Mouse (Mus musculus): ENCODE data around the gene Cnih1. TPM values are rescaled to one million over a fixed set of nuclear protein-coding genes. Genes with fewer than 3 reads are reported as not detected.

The Cnih1 gene
- polyA plus RNA-seq, 1 experiment from 2014 or later, result 80.0 TPM

Other genes with a start within 250 kb of the Cnih1 start
- gene Cdkn3, start 27.9 kb downstream of the Cnih1 start, polyA plus RNA-seq (2015; fragmentation: Nextera tagmentation; extraction: Ambion mirVana), result 91.3 and 108 TPM in 2 replicates
- 22.4 and 23.9 TPM in 2 replicates for gene Gmfb, start 33.8 kb upstream of the Cnih1 start, polyA plus RNA-seq (2015; fragmentation: Nextera tagmentation; extraction: Ambion mirVana)
- 17.7 and 18.7 TPM in 2 replicates for gene Cgrrf1, start 43.7 kb upstream of the Cnih1 start, polyA plus RNA-seq (2015; fragmentation: Nextera tagmentation; extraction: Ambion mirVana)
- gene Samd4, start 94.4 kb upstream of the Cnih1 start, polyA plus RNA-seq (2015; fragmentation: Nextera tagmentation; extraction: Ambion mirVana), result 0.59 and 0.60 TPM in 2 replicates